Mouse (Mus musculus): ENCODE data around the gene Ifnb1. TPM values are rescaled to one million over a fixed set of nuclear protein-coding genes. Genes with fewer than 3 reads are reported as not detected.

Gene Ifnb1
- polyA plus RNA-seq, 1 experiment from 2014 or later: not detected

- H3K4me2 ChIP-seq (replicated peaks; ENCODE audit: low read depth, low read length): no peak overlapping the region
- no peak overlapping the region for H3K27ac ChIP-seq (ENCODE audit: low read length)
- no peak overlapping the region for H3K4me3 ChIP-seq (ENCODE audit: low read depth, low read length)
- no peaks in the 10 kb centered on the region for H3K36me3 ChIP-seq (ENCODE audit: control insufficient read depth, insufficient read depth, low read length)
- H3K9me3 ChIP-seq (ENCODE audit: control insufficient read depth, low read depth, low read length): no peaks in the 10 kb centered on the region
- no peaks in the 10 kb centered on the region for H3K4me1 ChIP-seq (ENCODE audit: control insufficient read depth, insufficient read depth, low read length)
- no peaks in the 10 kb centered on the region for H3K27me3 ChIP-seq (ENCODE audit: control insufficient read depth, insufficient read depth, low read length)
- WGBS: 68% methylated on average over 3 of the region's 3 CpGs
- no peak overlapping the region for H3K9ac ChIP-seq (replicated peaks; ENCODE audit: low read depth, low read length)
- no peak for ATAC-seq (ENCODE audit: insufficient number of reproducible peaks, insufficient read depth, low FRiP score, low read depth)
Measured at GRCm38 (mm10) chr4:88488107-88488506, 34.5 kb downstream of the Ifnb1 start.

- H3K27ac ChIP-seq (ENCODE audit: low read length): peak overlapping the region; percentile 49; the same call in 1 of the 2 replicates
- ATAC-seq (ENCODE audit: insufficient number of reproducible peaks, insufficient read depth, low FRiP score, low read depth): 0 out of 2 replicates have a peak, but pooled peaks have one; percentile 18
Measured at GRCm38 (mm10) chr4:88480130-88480529, 42.4 kb downstream of the Ifnb1 start.

GRCm38 (mm10) chr4:88478809-88479186 lies 43.8 kb downstream of the Ifnb1 start:
- H3K9me3 ChIP-seq (ENCODE audit: control insufficient read depth, low read depth, low read length): no peaks in the 10 kb centered on the region
- H3K36me3 ChIP-seq (ENCODE audit: control insufficient read depth, insufficient read depth, low read length): no peaks in the 10 kb centered on the region
- no peak overlapping the region; the same call in 1 of the 2 replicates for H3K27ac ChIP-seq (ENCODE audit: low read length)
- no peaks in the 10 kb centered on the region for H3K27me3 ChIP-seq (ENCODE audit: control insufficient read depth, insufficient read depth, low read length)
- H3K9ac ChIP-seq (replicated peaks; ENCODE audit: low read depth, low read length): no peak overlapping the region
- H3K4me2 ChIP-seq (replicated peaks; ENCODE audit: low read depth, low read length): no peak overlapping the region
- peaks cover 5% of the 10 kb centered on the region for H3K4me1 ChIP-seq (ENCODE audit: control insufficient read depth, insufficient read depth, low read length)
- no peak for ATAC-seq (ENCODE audit: insufficient number of reproducible peaks, insufficient read depth, low FRiP score, low read depth)
- WGBS: 48% methylated on average over 9 of the region's 9 CpGs
- no peak overlapping the region for H3K4me3 ChIP-seq (ENCODE audit: low read depth, low read length)

More at GRCm38 (mm10) chr4:88480130-88480529, 42.4 kb downstream of the Ifnb1 start:
- no peaks in the 10 kb centered on the region for H3K36me3 ChIP-seq (ENCODE audit: control insufficient read depth, insufficient read depth, low read length)
- peaks cover 5% of the 10 kb centered on the region for H3K4me1 ChIP-seq (ENCODE audit: control insufficient read depth, insufficient read depth, low read length)
- H3K27me3 ChIP-seq (ENCODE audit: control insufficient read depth, insufficient read depth, low read length): no peaks in the 10 kb centered on the region
- no peak overlapping the region for H3K9ac ChIP-seq (replicated peaks; ENCODE audit: low read depth, low read length)
- H3K9me3 ChIP-seq (ENCODE audit: control insufficient read depth, low read depth, low read length): no peaks in the 10 kb centered on the region
- 61% methylated on average over 6 of the region's 6 CpGs for WGBS
- H3K4me2 ChIP-seq (replicated peaks; ENCODE audit: low read depth, low read length): no peak overlapping the region
- H3K4me3 ChIP-seq (ENCODE audit: low read depth, low read length): no peak overlapping the region

DNA sequence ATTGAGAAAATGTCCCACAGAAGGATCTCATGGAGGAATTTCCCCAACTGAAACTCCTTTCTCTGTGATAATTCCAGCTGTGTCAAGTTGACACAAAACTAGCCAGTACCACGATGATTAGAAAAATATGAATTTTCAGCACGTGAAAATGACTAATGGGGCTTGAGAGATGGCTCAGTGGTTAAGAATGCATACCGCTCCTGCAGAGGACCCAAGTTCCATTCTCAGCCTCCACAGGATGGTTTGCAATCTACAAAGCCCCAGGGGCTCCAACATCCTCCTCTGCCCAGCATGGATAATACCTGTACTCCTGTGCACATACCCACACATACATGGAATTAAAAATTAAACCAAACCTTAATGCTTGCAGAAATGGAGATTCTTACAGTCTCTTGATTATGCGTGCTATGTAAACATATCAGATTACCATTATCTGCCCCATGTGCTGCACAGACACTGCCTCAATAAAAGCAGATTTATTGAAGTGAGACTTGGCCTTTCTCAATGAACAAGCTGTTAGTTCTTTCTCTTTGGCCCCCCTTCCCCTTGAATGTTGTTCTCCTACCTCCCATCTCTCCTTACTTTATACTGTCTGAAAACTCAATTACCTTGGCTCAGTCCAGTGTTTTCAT lies 44.3 kb downstream of the Ifnb1 start:
- ATAC-seq (ENCODE audit: insufficient number of reproducible peaks, insufficient read depth, low FRiP score, low read depth): no peak
- no peak overlapping the region; the same call in 1 of the 2 replicates for H3K27ac ChIP-seq (ENCODE audit: low read length)
- 59% methylated on average over 4 of the region's 4 CpGs for WGBS

DNA sequence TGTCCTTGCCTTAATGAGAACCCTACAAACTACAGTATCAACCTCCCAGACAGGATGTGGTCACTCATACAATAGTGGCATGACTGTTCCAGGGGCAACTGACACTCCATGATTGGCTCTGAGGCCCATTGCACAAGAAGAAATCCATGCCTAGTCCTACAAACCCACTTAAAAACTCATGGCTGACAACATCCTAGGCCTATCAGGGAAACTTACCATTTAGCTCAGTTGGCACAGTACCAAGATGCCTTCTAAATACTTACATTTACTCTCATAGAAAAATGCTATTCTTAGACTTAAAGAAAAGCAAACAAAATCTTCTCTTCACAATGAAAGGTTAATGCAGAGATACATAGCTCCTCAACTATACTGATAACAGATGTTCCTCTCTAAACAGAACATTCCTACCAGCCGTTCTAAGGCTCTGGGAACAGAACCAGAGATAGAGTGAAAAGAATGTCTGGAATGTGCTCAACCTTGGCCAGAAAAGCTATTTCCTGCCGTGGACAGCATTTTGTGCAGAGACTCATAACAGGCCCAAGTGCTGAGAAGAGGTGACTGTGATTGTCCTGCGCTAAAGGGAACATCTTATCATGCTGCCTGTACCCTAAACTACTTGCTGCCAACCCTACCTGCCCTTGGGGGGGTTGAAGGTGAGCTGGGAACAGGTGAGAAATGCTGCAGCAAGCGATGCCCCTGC lies 45.9 kb downstream of the Ifnb1 start:
- peak; percentile 46; the same call in 1 of the 2 replicates for ATAC-seq (ENCODE audit: insufficient number of reproducible peaks, insufficient read depth, low FRiP score, low read depth)
- Histone ChIP-seq H3K27ac (ENCODE audit: low read length) (peak overlapping the region; percentile 35; the same call in 1 of the 2 replicates), H3K9ac (replicated peaks; ENCODE audit: low read depth, low read length) (no peak overlapping the region), H3K27me3 (ENCODE audit: control insufficient read depth, insufficient read depth, low read length) (no peaks in the 10 kb centered on the region), H3K4me2 (replicated peaks; ENCODE audit: low read depth, low read length) (no peak overlapping the region), H3K4me1 (ENCODE audit: control insufficient read depth, insufficient read depth, low read length) (peaks cover 9% of the 10 kb centered on the region), H3K4me3 (ENCODE audit: low read depth, low read length) (no peak overlapping the region), H3K36me3 (ENCODE audit: control insufficient read depth, insufficient read depth, low read length) (no peaks in the 10 kb centered on the region), H3K9me3 (ENCODE audit: control insufficient read depth, low read depth, low read length) (no peaks in the 10 kb centered on the region)
- WGBS: 41% methylated on average over 4 of the region's 4 CpGs

More for the DNA sequence above, 44.3 kb downstream of the Ifnb1 start:
- Histone ChIP-seq H3K27me3 (ENCODE audit: control insufficient read depth, insufficient read depth, low read length) (no peaks in the 10 kb centered on the region), H3K9me3 (ENCODE audit: control insufficient read depth, low read depth, low read length) (no peaks in the 10 kb centered on the region), H3K4me2 (replicated peaks; ENCODE audit: low read depth, low read length) (no peak overlapping the region), H3K9ac (replicated peaks; ENCODE audit: low read depth, low read length) (no peak overlapping the region), H3K4me3 (ENCODE audit: low read depth, low read length) (no peak overlapping the region), H3K4me1 (ENCODE audit: control insufficient read depth, insufficient read depth, low read length) (peaks cover 5% of the 10 kb centered on the region), H3K36me3 (ENCODE audit: control insufficient read depth, insufficient read depth, low read length) (no peaks in the 10 kb centered on the region)

GRCm38 (mm10) chr4:88476084-88476483 lies 46.5 kb downstream of the Ifnb1 start:
- no peaks in the 10 kb centered on the region for H3K9me3 ChIP-seq (ENCODE audit: control insufficient read depth, low read depth, low read length)
- H3K27ac ChIP-seq (ENCODE audit: low read length): peak overlapping the region; percentile 35; the same call in 1 of the 2 replicates
- no peak overlapping the region for H3K4me2 ChIP-seq (replicated peaks; ENCODE audit: low read depth, low read length)
- ATAC-seq (ENCODE audit: insufficient number of reproducible peaks, insufficient read depth, low FRiP score, low read depth): no peak
- H3K36me3 ChIP-seq (ENCODE audit: control insufficient read depth, insufficient read depth, low read length): no peaks in the 10 kb centered on the region
- peaks cover 9% of the 10 kb centered on the region for H3K4me1 ChIP-seq (ENCODE audit: control insufficient read depth, insufficient read depth, low read length)
- no peaks in the 10 kb centered on the region for H3K27me3 ChIP-seq (ENCODE audit: control insufficient read depth, insufficient read depth, low read length)
- WGBS: 95% methylated on average over 3 of the region's 3 CpGs
- H3K9ac ChIP-seq (replicated peaks; ENCODE audit: low read depth, low read length): no peak overlapping the region
- H3K4me3 ChIP-seq (ENCODE audit: low read depth, low read length): no peak overlapping the region

Other genes with a start within 250 kb of the Ifnb1 start
- gene Hacd4, start 83.8 kb downstream of the Ifnb1 start, polyA plus RNA-seq (2014; fragmentation: Nextera tagmentation; extraction: Ambion mirVana): 15.5 and 16.1 TPM in 2 replicates
- gene Ifna15, start 35.5 kb upstream of the Ifnb1 start, polyA plus RNA-seq (2014; fragmentation: Nextera tagmentation; extraction: Ambion mirVana): not detected in 2 replicates
- not detected in 2 replicates for gene Ifna14, start 49.0 kb upstream of the Ifnb1 start, polyA plus RNA-seq (2014; fragmentation: Nextera tagmentation; extraction: Ambion mirVana)
- gene Ifna9, start 69.6 kb upstream of the Ifnb1 start, polyA plus RNA-seq (2014; fragmentation: Nextera tagmentation; extraction: Ambion mirVana): not detected in 2 replicates
- not detected in 2 replicates for gene Ifna12, start 80.6 kb upstream of the Ifnb1 start, polyA plus RNA-seq (2014; fragmentation: Nextera tagmentation; extraction: Ambion mirVana)
- gene C87499, start 111.6 kb upstream of the Ifnb1 start, polyA plus RNA-seq (2014; fragmentation: Nextera tagmentation; extraction: Ambion mirVana): not detected in 2 replicates
- not detected in 2 replicates for gene Ifna13, start 121.7 kb upstream of the Ifnb1 start, polyA plus RNA-seq (2014; fragmentation: Nextera tagmentation; extraction: Ambion mirVana)
- not detected in 2 replicates for gene Ifna16, start 154.2 kb upstream of the Ifnb1 start, polyA plus RNA-seq (2014; fragmentation: Nextera tagmentation; extraction: Ambion mirVana)
- gene Ifna2, start 161.1 kb upstream of the Ifnb1 start, polyA plus RNA-seq (2014; fragmentation: Nextera tagmentation; extraction: Ambion mirVana): not detected in 2 replicates
- gene Ifnab, start 168.6 kb upstream of the Ifnb1 start, polyA plus RNA-seq (2014; fragmentation: Nextera tagmentation; extraction: Ambion mirVana): not detected in 2 replicates
- 0.64 and 1.7 TPM in 2 replicates for gene Gm26566, start 199.0 kb upstream of the Ifnb1 start, polyA plus RNA-seq (2014; fragmentation: Nextera tagmentation; extraction: Ambion mirVana)
- 121 and 128 TPM in 2 replicates for gene Klhl9, start 199.7 kb upstream of the Ifnb1 start, polyA plus RNA-seq (2014; fragmentation: Nextera tagmentation; extraction: Ambion mirVana)
- not detected in 2 replicates for gene Gm13271, start 232.1 kb upstream of the Ifnb1 start, polyA plus RNA-seq (2014; fragmentation: Nextera tagmentation; extraction: Ambion mirVana)
- gene Gm13283, start 237.3 kb upstream of the Ifnb1 start, polyA plus RNA-seq (2014; fragmentation: Nextera tagmentation; extraction: Ambion mirVana): 0.24 TPM in 1 of 2 replicates, not detected in the other

Data from stomach, embryonic 14.5 days (tissue).